Mouse (Mus musculus): Measurements from ENCODE around the gene Padi4.
A peak's percentile ranks its signal among the peaks of the same experiment; 100 is the strongest.

The Padi4 gene

GRCm38 (mm10) chr4:140701049-140701715 is 72.9 kb downstream of the Padi4 start:
- peak; percentile 80 for DNase-seq

GRCm38 (mm10) chr4:140700269-140701018 is 73.6 kb downstream of the Padi4 start, which contains the start of gene Rcc2:
Gene Rcc2 (plus strand): TSS chr4:140700541.
- DNase-seq, result no peak

GRCm38 (mm10) chr4:140699441-140700127 is 74.5 kb downstream of the Padi4 start:
- DNase-seq, result peak; percentile 57

Measured in cerebellum, adult 11 months (tissue).